Mouse (Mus musculus) E14TG2a.4 (cell line): ENCODE data around the gene Crip2.

ENCODE experiments used
- CTCF ChIP-seq: conservative IDR thresholded peaks from 2 replicates; pipeline ENCODE4 v1.5.1; 2014; ENCODE audit warnings: low read length
- NANOG ChIP-seq: IDR thresholded peaks from 2 replicates; pipeline ENCODE4 v1.6.1; 2014; ENCODE audit warnings: borderline replicate concordance, low read length, mixed read lengths
- POU5F1 ChIP-seq: IDR thresholded peaks from 2 replicates; pipeline ENCODE4 v1.6.1; 2014; ENCODE audit warnings: low read length, borderline replicate concordance

- TF ChIP-seq CTCF (no peak), POU5F1 (no peak), NANOG (no peak)
Measured at GRCm38 (mm10) chr12:113114141-113114540, 25.9 kb upstream of the Crip2 start.
